Mouse (Mus musculus) heart, embryonic 12.5 days (tissue): ENCODE data around the gene Entpd2. TPM values are rescaled to one million over a fixed set of nuclear protein-coding genes. Genes with fewer than 3 reads are reported as not detected.
"Not testable (repeated sequence)": the region's sequence is repeated elsewhere in the genome, so short reads cannot be mapped to it uniquely, and the experiment has no call there.

Experiments
- ATAC-seq: fragments of 200-750 bp; cut with Nextera tagmentation; 2 replicates; pipeline ENCODE4 v1.8.0; 2017; ENCODE audit warnings: moderate TSS enrichment, moderate library complexity; ENCODE audit not compliant: insufficient number of reproducible peaks, low FRiP score
- H3K27ac ChIP-seq: fragments of 300-500 bp; sonication (generic); 2 replicates; pipeline ENCODE4 v1.5.1; 2016; ENCODE audit warnings: mild to moderate bottlenecking, moderate library complexity; ENCODE audit not compliant: poor library complexity, severe bottlenecking
- H3K27me3 ChIP-seq: fragments of 300-500 bp; sonication (generic); replicated peaks from 2 replicates; pipeline ENCODE4 v1.6.1; 2016; ENCODE audit warnings: mild to moderate bottlenecking, moderate library complexity
- H3K36me3 ChIP-seq: fragments of 300-500 bp; sonication (generic); 2 replicates; pipeline ENCODE4 v1.6.1; 2016; ENCODE audit warnings: mild to moderate bottlenecking, moderate library complexity
- H3K4me1 ChIP-seq: fragments of 300-500 bp; sonication (generic); replicated peaks from 2 replicates; pipeline ENCODE4 v1.6.1; 2016; ENCODE audit warnings: mild to moderate bottlenecking
- H3K4me2 ChIP-seq: fragments of 300-500 bp; sonication (generic); 2 replicates; pipeline ENCODE4 v1.6.1; 2016; ENCODE audit warnings: mild to moderate bottlenecking, moderate library complexity
- H3K4me3 ChIP-seq: fragments of 300-500 bp; sonication (generic); 2 replicates; pipeline ENCODE4 v1.5.1; 2016; ENCODE audit warnings: mild to moderate bottlenecking
- H3K9ac ChIP-seq: fragments of 300-500 bp; sonication (generic); 2 replicates; pipeline ENCODE4 v1.6.1; 2016; ENCODE audit warnings: mild to moderate bottlenecking, moderate library complexity
- H3K9me3 ChIP-seq: fragments of 300-500 bp; sonication (generic); replicated peaks from 2 replicates; pipeline ENCODE4 v1.6.1; 2016; ENCODE audit warnings: mild to moderate bottlenecking, moderate library complexity
- WGBS: fragments of 180-500 bp; shearing (Covaris S2); methylation state at CpG from one replicate; pipeline ENCODE4 v1.1.7; 2016; 5-methylcytosine and 5-hydroxymethylcytosine counted together
- polyA plus RNA-seq: library from polyadenylated mRNA; unstranded; fragments of >200 nt; fragmentation: Nextera tagmentation; extraction: Ambion mirVana; gene quantifications from 2 replicates; pipeline ENCODE4 v1.2.1, GENCODE M21; 2016

The Entpd2 gene
- polyA plus RNA-seq, 1 experiment from 2014 or later: 0.18 TPM

DNA sequence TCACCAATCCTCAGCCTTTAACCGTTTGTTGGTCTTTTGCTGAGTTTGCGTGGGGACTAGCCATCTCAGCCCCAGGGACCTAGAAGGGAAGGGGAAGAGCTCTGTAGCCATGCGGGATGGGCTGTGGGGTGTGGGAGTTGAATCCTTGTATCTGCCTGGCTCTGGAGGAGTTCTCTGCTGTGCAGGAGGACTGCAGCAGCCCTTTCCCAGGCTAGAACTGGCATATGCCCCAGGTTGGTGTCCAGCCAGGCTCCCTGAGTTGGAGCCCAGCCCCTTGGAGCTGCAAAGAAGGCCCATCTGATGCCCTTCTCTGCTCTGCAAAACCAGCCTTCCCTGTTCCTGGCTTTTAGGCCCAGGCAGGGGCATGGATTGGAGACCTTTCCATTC is 916 bp downstream of the Entpd2 start:
- Histone ChIP-seq H3K27me3 (peaks cover 95% of the 10 kb centered on the region), H3K9me3 (no peaks in the 10 kb centered on the region), H3K9ac (no peak overlapping the region), H3K4me3 (peak overlapping the region; percentile 45), H3K4me2 (peak overlapping the region; percentile 81; the same call in 1 of the 2 replicates), H3K4me1 (peaks cover 29% of the 10 kb centered on the region), H3K27ac (no peak overlapping the region), H3K36me3 (no peaks in the 10 kb centered on the region)
- no peak for ATAC-seq
- 40% methylated on average over 3 of the region's 3 CpGs for WGBS

- Histone ChIP-seq H3K9me3 (no peaks in the 10 kb centered on the region), H3K27me3 (peaks cover 98% of the 10 kb centered on the region), H3K27ac (no peak overlapping the region), H3K4me2 (no peak overlapping the region), H3K9ac (no peak overlapping the region), H3K4me3 (no peak overlapping the region), H3K4me1 (peaks cover 29% of the 10 kb centered on the region), H3K36me3 (no peaks in the 10 kb centered on the region)
- WGBS: 48% methylated on average over 1 of the region's 1 CpGs
- no peak for ATAC-seq
Measured at GRCm38 (mm10) chr2:25397010-25397409, 1.3 kb downstream of the Entpd2 start.

DNA sequence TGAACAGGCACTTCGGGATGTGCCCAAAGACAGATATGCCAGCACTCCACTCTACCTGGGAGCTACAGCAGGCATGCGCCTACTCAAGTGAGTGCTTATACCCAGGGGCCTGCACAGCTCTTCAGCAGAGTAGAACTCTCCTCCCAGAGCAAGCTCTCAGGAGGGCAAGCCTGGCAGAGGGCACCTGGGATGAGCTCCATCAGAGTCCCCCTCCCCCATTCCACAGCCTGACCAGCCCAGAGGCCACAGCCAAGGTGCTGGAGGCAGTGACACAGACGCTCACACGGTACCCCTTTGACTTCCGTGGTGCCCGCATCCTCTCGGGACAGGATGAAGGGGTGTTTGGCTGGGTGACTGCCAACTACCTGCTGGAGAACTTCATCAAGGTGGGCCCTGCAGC is 2.4 kb downstream of the Entpd2 start:
- H3K4me2 ChIP-seq: no peak overlapping the region
- H3K27me3 ChIP-seq: peaks cover 97% of the 10 kb centered on the region
- peaks cover 29% of the 10 kb centered on the region for H3K4me1 ChIP-seq
- no peak overlapping the region for H3K4me3 ChIP-seq
- H3K9me3 ChIP-seq: no peaks in the 10 kb centered on the region
- ATAC-seq: no peak
- H3K27ac ChIP-seq: no peak overlapping the region
- H3K36me3 ChIP-seq: no peaks in the 10 kb centered on the region
- WGBS: 84% methylated on average over 7 of the region's 7 CpGs
- no peak overlapping the region for H3K9ac ChIP-seq

DNA sequence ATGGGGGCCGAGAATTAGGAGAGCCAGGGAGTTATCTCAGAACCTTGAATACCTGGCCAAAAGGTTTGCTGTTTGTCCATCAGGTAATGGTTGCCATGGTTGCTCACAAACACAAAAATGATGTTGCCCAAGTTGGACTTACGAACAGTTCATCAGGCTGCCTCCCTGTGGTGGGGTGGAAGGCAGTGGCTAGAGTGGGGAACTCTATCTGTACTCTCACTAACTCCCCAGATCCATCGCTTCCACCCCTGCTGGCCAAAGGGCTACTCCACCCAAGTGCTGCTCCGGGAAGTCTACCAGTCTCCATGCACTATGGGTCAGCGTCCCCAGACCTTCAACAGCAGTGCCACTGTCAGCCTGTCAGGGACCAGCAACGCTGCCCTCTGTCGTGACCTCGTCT is 3.4 kb downstream of the Entpd2 start, which contains the start of gene Npdc1:
Gene Npdc1, plus strand, starts transcription at position 301 of the 400 bp plus-strand sequence.
- no peak within 1 kb of the TSS for H3K4me2 ChIP-seq
- H3K4me1 ChIP-seq: peaks cover 29% of the 10 kb centered on the region
- ATAC-seq: no peak
- no peak within 1 kb of the TSS for H3K9ac ChIP-seq
- H3K9me3 ChIP-seq: no peaks in the 10 kb centered on the region
- 49% methylated on average over 8 of the region's 8 CpGs for WGBS
- no peak within 1 kb of the TSS for H3K4me3 ChIP-seq
- H3K27ac ChIP-seq: no peak within 1 kb of the TSS
- no peaks in the 10 kb centered on the region for H3K36me3 ChIP-seq
- H3K27me3 ChIP-seq: peaks cover 99% of the 10 kb centered on the region

- Histone ChIP-seq H3K4me2 (peak overlapping the region; percentile 35; the same call in 1 of the 2 replicates), H3K4me3 (peak overlapping the region; percentile 9; the same call in 1 of the 2 replicates)
Measured at GRCm38 (mm10) chr2:25400291-25400690, 4.6 kb downstream of the Entpd2 start.

DNA sequence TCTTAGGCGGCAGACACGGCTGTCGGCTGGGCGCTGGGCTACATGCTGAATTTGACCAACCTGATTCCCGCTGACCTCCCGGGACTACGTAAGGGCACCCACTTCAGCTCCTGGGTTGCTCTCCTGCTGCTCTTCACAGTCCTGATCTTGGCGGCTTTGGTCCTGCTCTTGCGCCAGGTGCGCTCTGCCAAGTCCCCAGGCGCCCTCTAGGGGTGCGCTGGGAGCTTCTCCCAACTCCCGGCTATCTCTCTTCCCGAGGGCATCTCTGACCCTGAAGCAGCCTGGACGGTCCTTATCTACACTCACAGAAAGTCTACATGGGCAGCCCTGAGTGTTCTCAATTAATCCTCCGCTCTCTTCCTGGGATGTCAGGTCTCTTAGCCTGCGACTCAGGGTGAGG is 5.1 kb downstream of the Entpd2 start:
- H3K9me3 ChIP-seq: no peaks in the 10 kb centered on the region
- 3% methylated on average over 17 of the region's 17 CpGs for WGBS

More at GRCm38 (mm10) chr2:25400291-25400690, 4.6 kb downstream of the Entpd2 start:
- Histone ChIP-seq H3K27ac (no peak overlapping the region), H3K36me3 (no peaks in the 10 kb centered on the region), H3K27me3 (peaks cover 96% of the 10 kb centered on the region), H3K9me3 (no peaks in the 10 kb centered on the region), H3K4me1 (peaks cover 16% of the 10 kb centered on the region), H3K9ac (no peak overlapping the region)
- 24% methylated on average over 16 of the region's 16 CpGs for WGBS
- no peak for ATAC-seq

GRCm38 (mm10) chr2:25402377-25402971 is 6.8 kb downstream of the Entpd2 start:
- no peaks in the 10 kb centered on the region for H3K36me3 ChIP-seq
- H3K27me3 ChIP-seq: peaks cover 95% of the 10 kb centered on the region
- H3K9me3 ChIP-seq: no peaks in the 10 kb centered on the region
- under 1% methylated on average over 13 of the region's 13 CpGs for WGBS
- H3K4me2 ChIP-seq: peak overlapping the region; percentile 63
- peak; percentile 13; the same call in 1 of the 2 replicates for ATAC-seq
- H3K4me3 ChIP-seq: peak overlapping the region; percentile 50
- peak overlapping the region; percentile 62; the same call in 1 of the 2 replicates for H3K9ac ChIP-seq
- H3K4me1 ChIP-seq: peaks cover 6% of the 10 kb centered on the region; the same call in 1 of the 2 replicates
- H3K27ac ChIP-seq: no peak overlapping the region

More for the DNA sequence above, 5.1 kb downstream of the Entpd2 start:
- no peaks in the 10 kb centered on the region for H3K36me3 ChIP-seq
- H3K4me2 ChIP-seq: peak overlapping the region; percentile 35; the same call in 1 of the 2 replicates
- H3K4me1 ChIP-seq: peaks cover 12% of the 10 kb centered on the region
- no peak overlapping the region for H3K27ac ChIP-seq
- H3K4me3 ChIP-seq: peak overlapping the region; percentile 9; the same call in 1 of the 2 replicates
- H3K9ac ChIP-seq: no peak overlapping the region
- peaks cover 96% of the 10 kb centered on the region for H3K27me3 ChIP-seq
- ATAC-seq: no peak

DNA sequence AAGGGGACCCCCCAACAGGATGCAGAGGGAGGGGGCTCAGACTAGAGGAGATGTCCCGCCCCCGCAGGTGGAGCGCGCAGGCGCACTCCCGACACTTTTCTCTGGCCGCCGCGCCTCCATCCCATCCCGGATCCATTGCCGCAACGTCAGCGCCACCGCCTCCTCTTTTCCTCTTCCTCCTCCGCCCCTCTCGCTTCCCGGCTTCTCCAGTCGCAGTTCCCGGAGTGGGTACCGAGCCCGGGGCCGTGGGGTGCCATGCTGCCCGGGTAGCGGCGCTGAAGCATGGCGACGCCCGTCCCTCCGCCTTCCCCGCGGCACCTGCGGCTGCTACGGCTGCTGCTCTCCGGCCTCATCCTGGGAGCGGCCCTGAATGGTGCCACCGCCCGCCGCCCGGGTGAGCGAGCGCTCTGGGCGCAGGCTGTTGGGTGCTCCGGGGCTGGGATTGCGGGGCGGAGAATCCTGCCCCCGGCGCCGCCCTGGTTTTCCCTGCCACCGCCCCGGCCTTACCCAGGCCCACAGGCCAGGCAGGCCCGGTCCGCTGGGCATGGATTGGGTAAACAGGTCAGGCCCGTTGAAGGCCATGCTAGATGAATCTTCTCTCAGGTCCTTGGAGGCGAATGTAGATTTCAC is 7.4 kb downstream of the Entpd2 start:
- Histone ChIP-seq H3K27me3 (peaks cover 94% of the 10 kb centered on the region), H3K9me3 (no peaks in the 10 kb centered on the region), H3K36me3 (no peaks in the 10 kb centered on the region), H3K27ac (no peak overlapping the region), H3K4me3 (peak overlapping the region; percentile 50), H3K9ac (peak overlapping the region; percentile 62), H3K4me2 (peak overlapping the region; percentile 63), H3K4me1 (peaks cover 6% of the 10 kb centered on the region; the same call in 1 of the 2 replicates)
- ATAC-seq: peak; percentile 40
- WGBS: 2% methylated on average over 54 of the region's 54 CpGs

- H3K9me3 ChIP-seq: no peaks in the 10 kb centered on the region
- H3K4me1 ChIP-seq: peaks cover 6% of the 10 kb centered on the region; the same call in 1 of the 2 replicates
- peak overlapping the region; percentile 50; the same call in 1 of the 2 replicates for H3K4me3 ChIP-seq
- peak overlapping the region; percentile 63 for H3K4me2 ChIP-seq
- 0 out of 2 replicates have a peak overlapping the region, but pooled peaks have one; percentile 62 for H3K9ac ChIP-seq
- peaks cover 91% of the 10 kb centered on the region for H3K27me3 ChIP-seq
- no peak for ATAC-seq
- no peaks in the 10 kb centered on the region for H3K36me3 ChIP-seq
- H3K27ac ChIP-seq: no peak overlapping the region
- WGBS: 68% methylated on average over 4 of the region's 4 CpGs
Measured at GRCm38 (mm10) chr2:25403994-25404393, 8.3 kb downstream of the Entpd2 start.

- 74% methylated on average over 10 of the region's 10 CpGs for WGBS
- ATAC-seq: no peak
- Histone ChIP-seq H3K27me3 (peaks cover 52% of the 10 kb centered on the region), H3K36me3 (no peaks in the 10 kb centered on the region), H3K27ac (no peak overlapping the region), H3K4me2 (no peak overlapping the region), H3K4me1 (no peaks in the 10 kb centered on the region), H3K4me3 (no peak overlapping the region), H3K9ac (no peak overlapping the region), H3K9me3 (no peaks in the 10 kb centered on the region)
Measured at GRCm38 (mm10) chr2:25408908-25409307, 13.2 kb downstream of the Entpd2 start.

- H3K27ac ChIP-seq, H3K9ac ChIP-seq, H3K4me1 ChIP-seq, ATAC-seq, H3K36me3 ChIP-seq, H3K4me3 ChIP-seq, H3K9me3 ChIP-seq, H3K4me2 ChIP-seq: not testable (repeated sequence)
- peaks cover 32% of the 10 kb centered on the region for H3K27me3 ChIP-seq
Measured at GRCm38 (mm10) chr2:25413436-25413835, 17.8 kb downstream of the Entpd2 start.
